Mouse (Mus musculus) midbrain, embryonic 10.5 days (tissue): ENCODE results near the gene Mmp11. TPM values are rescaled to one million over a fixed set of nuclear protein-coding genes. Genes with fewer than 3 reads are reported as not detected.
A peak's percentile ranks its signal among the peaks of the same experiment; 100 is the strongest.
"Not testable (repeated sequence)": the region's sequence is repeated elsewhere in the genome, so short reads cannot be mapped to it uniquely, and the experiment has no call there.

Experiments used
- DNase-seq: peaks from one replicate; pipeline ENCODE4 v3.0.0-alpha.2; 2017; ENCODE audit warnings: low spot score
- H3K27ac ChIP-seq: fragments of 300-500 bp; sonication (generic); replicated peaks from 2 replicates; pipeline ENCODE4 v1.5.1; 2016; ENCODE audit warnings: mild to moderate bottlenecking
- H3K27me3 ChIP-seq: fragments of 300-500 bp; sonication (generic); 2 replicates; pipeline ENCODE4 v1.6.1; 2016; ENCODE audit warnings: low read depth, mild to moderate bottlenecking; ENCODE audit not compliant: poor library complexity, severe bottlenecking
- H3K36me3 ChIP-seq: fragments of 300-500 bp; sonication (generic); 2 replicates; pipeline ENCODE4 v1.6.1; 2016; ENCODE audit warnings: mild to moderate bottlenecking, moderate library complexity
- H3K4me1 ChIP-seq: fragments of 300-500 bp; sonication (generic); 2 replicates; pipeline ENCODE4 v1.6.1; 2016
- H3K4me3 ChIP-seq: fragments of 300-500 bp; sonication (generic); 2 replicates; pipeline ENCODE4 v1.5.1; 2016; ENCODE audit warnings: mild to moderate bottlenecking, moderate library complexity
- H3K9me3 ChIP-seq: fragments of 300-500 bp; sonication (generic); replicated peaks from 2 replicates; pipeline ENCODE4 v1.6.1; 2016; ENCODE audit warnings: mild to moderate bottlenecking
- WGBS: fragments of 180-500 bp; shearing (Covaris S2); methylation state at CpG from one replicate; pipeline ENCODE4 v1.1.7; 2016; 5-methylcytosine and 5-hydroxymethylcytosine counted together
- polyA plus RNA-seq: library from polyadenylated mRNA; unstranded; fragments of >200 nt; fragmentation: Nextera tagmentation; extraction: Ambion mirVana; gene quantifications from 2 replicates; pipeline ENCODE4 v1.2.1, GENCODE M21; 2016

Gene Mmp11
- polyA plus RNA-seq, 1 experiment from 2014 or later = 23.7 TPM

GRCm38 (mm10) chr10:75906882-75907281, 29.4 kb downstream of the Mmp11 start:
- Histone ChIP-seq H3K27ac (no peak overlapping the region), H3K36me3 (peaks cover 99% of the 10 kb centered on the region), H3K4me1 (no peaks in the 10 kb centered on the region), H3K9me3 (no peaks in the 10 kb centered on the region), H3K4me3 (no peak overlapping the region), H3K27me3 (no peaks in the 10 kb centered on the region)
- DNase-seq = no peak
- WGBS = 97% methylated on average over 4 of the region's 4 CpGs

GRCm38 (mm10) chr10:75904391-75904790, 31.9 kb downstream of the Mmp11 start:
- Histone ChIP-seq H3K4me1 (no peaks in the 10 kb centered on the region), H3K27ac (no peak overlapping the region), H3K36me3 (peaks cover 99% of the 10 kb centered on the region), H3K27me3 (no peaks in the 10 kb centered on the region), H3K9me3 (no peaks in the 10 kb centered on the region), H3K4me3 (no peak overlapping the region)
- 90% methylated on average over 5 of the region's 5 CpGs for WGBS
- no peak for DNase-seq

GRCm38 (mm10) chr10:75898846-75899245, 37.5 kb downstream of the Mmp11 start:
- H3K36me3 ChIP-seq = peaks cover 100% of the 10 kb centered on the region
- H3K27me3 ChIP-seq = no peaks in the 10 kb centered on the region
- 82% methylated on average over 3 of the region's 3 CpGs for WGBS
- H3K9me3 ChIP-seq = no peaks in the 10 kb centered on the region
- peaks cover 3% of the 10 kb centered on the region for H3K4me1 ChIP-seq
- DNase-seq = no peak
- H3K4me3 ChIP-seq = no peak overlapping the region
- no peak overlapping the region for H3K27ac ChIP-seq

GRCm38 (mm10) chr10:75898039-75898564, 38.2 kb downstream of the Mmp11 start:
- Histone ChIP-seq H3K9me3 (no peaks in the 10 kb centered on the region), H3K27ac (no peak overlapping the region), H3K27me3 (no peaks in the 10 kb centered on the region), H3K36me3 (peaks cover 94% of the 10 kb centered on the region), H3K4me1 (peaks cover 10% of the 10 kb centered on the region), H3K4me3 (no peak overlapping the region)
- DNase-seq = no peak
- 80% methylated on average over 6 of the region's 6 CpGs for WGBS

GRCm38 (mm10) chr10:75897373-75897772, 38.9 kb downstream of the Mmp11 start:
- H3K36me3 ChIP-seq = peaks cover 86% of the 10 kb centered on the region
- H3K27ac ChIP-seq = no peak overlapping the region
- 48% methylated on average over 6 of the region's 6 CpGs for WGBS
- H3K9me3 ChIP-seq = no peaks in the 10 kb centered on the region
- H3K4me3 ChIP-seq = no peak overlapping the region
- H3K4me1 ChIP-seq = peaks cover 14% of the 10 kb centered on the region
- no peaks in the 10 kb centered on the region for H3K27me3 ChIP-seq
- DNase-seq = peak; percentile 73

GRCm38 (mm10) chr10:75896208-75896607, 40.1 kb downstream of the Mmp11 start:
- no peaks in the 10 kb centered on the region for H3K9me3 ChIP-seq
- peaks cover 75% of the 10 kb centered on the region for H3K36me3 ChIP-seq
- no peaks in the 10 kb centered on the region for H3K27me3 ChIP-seq
- H3K4me1 ChIP-seq = peaks cover 14% of the 10 kb centered on the region
- no peak overlapping the region for H3K27ac ChIP-seq
- DNase-seq = no peak
- WGBS = 100% methylated on average over 1 of the region's 1 CpGs
- no peak overlapping the region for H3K4me3 ChIP-seq

GRCm38 (mm10) chr10:75895730-75896129, 40.6 kb downstream of the Mmp11 start:
- Histone ChIP-seq H3K9me3 (no peaks in the 10 kb centered on the region), H3K27ac (no peak overlapping the region), H3K4me1 (peaks cover 14% of the 10 kb centered on the region), H3K27me3 (no peaks in the 10 kb centered on the region), H3K36me3 (peaks cover 70% of the 10 kb centered on the region), H3K4me3 (no peak overlapping the region)
- 92% methylated on average over 5 of the region's 5 CpGs for WGBS
- DNase-seq = no peak

GRCm38 (mm10) chr10:75894601-75895000, 41.7 kb downstream of the Mmp11 start:
- Histone ChIP-seq H3K27me3 (no peaks in the 10 kb centered on the region), H3K4me1 (peaks cover 20% of the 10 kb centered on the region), H3K27ac (no peak overlapping the region), H3K9me3 (no peaks in the 10 kb centered on the region), H3K36me3 (peaks cover 59% of the 10 kb centered on the region), H3K4me3 (no peak overlapping the region)
- no peak for DNase-seq
- 86% methylated on average over 6 of the region's 6 CpGs for WGBS

- DNase-seq = peak; percentile 96
- Histone ChIP-seq H3K4me3 (peak within 1 kb of the TSS; percentile 57), H3K9me3 (no peaks in the 10 kb centered on the region), H3K27me3 (no peaks in the 10 kb centered on the region), H3K27ac (peak within 1 kb of the TSS; percentile 72; the same call in 1 of the 2 replicates), H3K36me3 (peaks cover 45% of the 10 kb centered on the region), H3K4me1 (peaks cover 29% of the 10 kb centered on the region)
- under 1% methylated on average over 51 of the region's 51 CpGs for WGBS
Observed at GRCm38 (mm10) chr10:75893089-75893750, 43.1 kb downstream of the Mmp11 start, which contains the start of gene Derl3. TSS of gene Derl3 (plus strand) at chr10:75893413.

- WGBS = 58% methylated on average over 8 of the region's 8 CpGs
- DNase-seq = no peak
Observed at GRCm38 (mm10) chr10:75889406-75890153, 46.7 kb downstream of the Mmp11 start.

GRCm38 (mm10) chr10:75887504-75887903, 48.8 kb downstream of the Mmp11 start:
- H3K4me1 ChIP-seq = peaks cover 23% of the 10 kb centered on the region
- H3K27me3 ChIP-seq, H3K36me3 ChIP-seq, DNase-seq, H3K9me3 ChIP-seq, H3K4me3 ChIP-seq, H3K27ac ChIP-seq: not testable (repeated sequence)
- WGBS = 91% methylated on average over 5 of the region's 5 CpGs

More at GRCm38 (mm10) chr10:75889406-75890153, 46.7 kb downstream of the Mmp11 start:
- peak overlapping the region; percentile 43; the same call in 1 of the 2 replicates for H3K27ac ChIP-seq
- no peaks in the 10 kb centered on the region for H3K9me3 ChIP-seq
- H3K36me3 ChIP-seq = peaks cover 8% of the 10 kb centered on the region
- H3K4me1 ChIP-seq = peaks cover 29% of the 10 kb centered on the region
- no peak overlapping the region for H3K4me3 ChIP-seq
- H3K27me3 ChIP-seq = no peaks in the 10 kb centered on the region

GRCm38 (mm10) chr10:75884742-75885141, 51.6 kb downstream of the Mmp11 start:
- Histone ChIP-seq H3K27me3 (peaks cover 7% of the 10 kb centered on the region; the same call in 1 of the 2 replicates), H3K4me3 (no peak overlapping the region), H3K4me1 (peaks cover 31% of the 10 kb centered on the region), H3K9me3 (no peaks in the 10 kb centered on the region), H3K27ac (no peak overlapping the region), H3K36me3 (no peaks in the 10 kb centered on the region)
- WGBS = 95% methylated on average over 8 of the region's 8 CpGs
- no peak for DNase-seq

GRCm38 (mm10) chr10:75883232-75883552, 53.1 kb downstream of the Mmp11 start:
- H3K27me3 ChIP-seq = peaks cover 7% of the 10 kb centered on the region; the same call in 1 of the 2 replicates
- H3K36me3 ChIP-seq = no peaks in the 10 kb centered on the region
- peak overlapping the region; percentile 35 for H3K4me3 ChIP-seq
- no peak overlapping the region for H3K27ac ChIP-seq
- 1% methylated on average over 10 of the region's 10 CpGs for WGBS
- peak; percentile 73 for DNase-seq
- H3K9me3 ChIP-seq = no peaks in the 10 kb centered on the region
- peaks cover 21% of the 10 kb centered on the region for H3K4me1 ChIP-seq
